11 mouse cellular contexts compared by ENCODE assay signal in genomic region chr8:91997892-91998189, GRCm38 (mm10).
"Had no signal": no experiment of that assay in that cellular context is flagged by ENCODE, and none has a peak within 500 bp of the region (broad histone marks: within the 10 kb centered on the region; RNA-seq: fewer than 3 reads in every experiment).

No protein-coding gene starts in this region.

- DNase-seq: kidney, adult 2 months; kidney, postnatal 14 days; left cerebral cortex, postnatal 4 days; lung, adult 18-20 months; right cerebral cortex, adult 18-20 months; right cerebral cortex, postnatal 25 days had no signal

- H3K4me2 ChIP-seq: kidney, embryonic 15.5 days; limb, embryonic 13.5 days; neural tube, embryonic 15.5 days had no signal

- H3K36me3 ChIP-seq: kidney, embryonic 15.5 days; limb, embryonic 13.5 days; neural tube, embryonic 15.5 days had no signal

- H3K27ac ChIP-seq: kidney, embryonic 15.5 days; limb, embryonic 13.5 days; liver, embryonic 14.5 days; neural tube, embryonic 15.5 days; stomach, postnatal 0 days had no signal

- H3K9ac ChIP-seq: kidney, embryonic 15.5 days; limb, embryonic 13.5 days; liver, embryonic 14.5 days; neural tube, embryonic 15.5 days had no signal

- H3K4me3 ChIP-seq: kidney, embryonic 15.5 days; limb, embryonic 13.5 days; neural tube, embryonic 15.5 days had no signal
